Mouse (Mus musculus) ES-E14 (cell line): ENCODE data around the gene Pde6c.

Experiments used
- CHD2 ChIP-seq: IDR thresholded peaks from 2 replicates; pipeline ENCODE4 v1.6.1; 2014; ENCODE audit warnings: mild to moderate bottlenecking, low read depth, low read length, inconsistent platforms
- MAFK ChIP-seq: IDR thresholded peaks from 2 replicates; pipeline ENCODE4 v1.6.1; 2014; ENCODE audit warnings: mild to moderate bottlenecking, low read depth, low read length, inconsistent platforms; ENCODE audit not compliant: insufficient read depth
- ZC3H11A ChIP-seq: IDR thresholded peaks from 2 replicates; pipeline ENCODE4 v1.6.1; 2012; ENCODE audit warnings: low read depth, mild to moderate bottlenecking, inconsistent platforms, low read length, borderline replicate concordance
- ZNF384 ChIP-seq: IDR thresholded peaks from 2 replicates; pipeline ENCODE4 v1.6.1; 2012; ENCODE audit warnings: low read depth, low read length, inconsistent platforms

DNA sequence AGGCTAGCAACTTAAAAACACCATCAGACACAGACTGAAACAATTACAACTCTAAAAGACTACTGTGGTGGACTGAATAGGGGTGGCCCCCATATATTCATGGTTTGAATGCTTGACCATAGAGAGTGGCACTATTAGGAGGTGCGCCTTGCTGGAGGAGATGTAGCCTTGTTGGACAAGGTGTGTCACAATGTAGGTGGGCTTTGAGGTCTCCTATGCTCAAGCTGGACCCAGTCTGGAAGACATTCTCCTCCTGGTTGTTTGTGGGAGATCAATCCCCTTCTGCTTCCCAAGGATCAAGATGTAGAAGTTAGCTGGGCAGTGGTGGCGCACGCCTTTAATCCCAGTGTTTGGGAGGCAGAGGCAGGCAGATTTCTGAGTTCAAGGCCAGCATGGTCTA is 85.1 kb downstream of the Pde6c start:
- TF ChIP-seq ZC3H11A (no peak), MAFK (no peak), CHD2 (no peak), ZNF384 (no peak)
